Mouse (Mus musculus): Measurements from ENCODE around the gene Usp6nl.

DNA sequence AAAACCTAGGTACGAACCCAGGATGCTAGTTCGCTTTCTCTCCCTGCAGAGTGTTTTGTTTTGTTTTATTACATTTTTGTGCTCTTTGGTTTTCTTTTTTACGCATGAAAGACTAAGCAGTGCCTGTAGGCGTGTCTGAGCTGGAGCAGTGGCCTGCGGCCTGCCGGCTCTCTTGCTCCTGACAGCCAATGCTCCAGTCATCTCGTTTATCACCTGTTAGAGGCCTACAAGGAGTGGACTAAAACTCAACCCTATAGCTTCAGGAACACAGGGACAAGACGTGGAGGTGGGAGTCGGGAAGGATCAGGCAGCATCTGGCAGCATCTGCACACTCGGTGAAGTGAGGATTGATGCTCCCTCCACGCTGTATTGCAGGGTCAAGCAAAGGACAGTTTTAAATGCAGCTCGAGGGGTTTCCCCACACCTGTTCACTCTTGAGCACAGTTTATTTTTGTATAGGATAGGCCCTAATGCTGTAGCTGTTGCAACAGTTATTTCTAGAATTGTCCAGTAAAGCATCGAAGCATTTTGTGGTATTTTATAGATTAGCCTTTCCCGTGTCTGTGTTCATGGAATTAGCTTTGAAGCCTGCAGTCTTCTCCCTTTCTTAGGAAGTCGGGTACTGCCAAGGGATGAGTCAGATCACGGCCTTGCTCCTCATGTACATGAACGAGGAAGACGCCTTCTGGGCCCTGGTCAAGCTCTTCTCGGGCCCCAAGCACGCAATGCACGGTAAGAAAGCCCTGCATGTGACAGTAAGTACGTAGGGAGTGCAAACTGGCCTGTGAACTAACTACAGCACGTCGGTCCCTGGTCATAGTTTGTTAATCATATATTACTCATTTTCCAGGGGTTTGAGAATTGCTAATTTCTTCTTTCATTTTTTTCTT lies 101.4 kb downstream of the Usp6nl start:
- no peak for TF ChIP-seq POLR2A (IDR thresholded peaks at IDR 0.05; ENCODE audit: insufficient read depth, low read depth, low read length)
- TF ChIP-seq CTCF (IDR thresholded peaks at IDR 0.05; ENCODE audit: insufficient read depth, low read depth, low read length) = no peak
